14 mouse cellular contexts compared by ENCODE assay signal in the genomic region with DNA sequence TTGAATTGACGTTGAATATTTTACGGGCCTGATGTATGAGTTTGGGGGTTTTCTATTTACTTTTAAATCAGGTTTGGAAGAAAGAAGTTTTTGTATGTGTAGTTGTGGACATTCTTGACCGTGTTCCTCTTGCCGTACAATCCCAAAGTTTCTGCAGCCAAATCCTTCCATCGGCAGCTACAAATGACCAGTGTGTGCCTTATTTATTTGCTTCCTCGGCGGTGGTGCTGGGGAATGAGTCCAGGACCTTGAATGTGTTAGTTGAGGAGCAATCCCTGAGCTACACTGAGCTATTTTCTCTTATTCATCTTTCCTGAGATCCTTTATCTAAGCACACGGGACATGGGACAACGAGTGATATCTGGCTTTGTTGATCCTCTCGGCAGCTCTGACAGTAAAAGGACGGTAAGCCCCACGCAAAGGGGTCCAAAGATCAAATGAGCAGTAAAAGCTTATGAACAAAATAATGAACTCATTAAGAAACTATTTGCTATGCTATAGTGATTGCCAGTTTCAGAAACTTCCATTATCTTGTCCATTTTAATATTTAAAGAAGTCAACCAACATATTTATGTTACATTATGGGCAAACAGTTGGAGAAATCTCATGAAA. TPM values are rescaled to one million over a fixed set of nuclear protein-coding genes. Genes with fewer than 3 reads are reported as not detected.
A peak's percentile ranks its signal among the peaks of the same experiment; 100 is the strongest.
DNase-seq lines count a peak whose midpoint lies in the region; ATAC-seq and TF ChIP-seq lines count a peak whose summit lies in the region.
"Had no signal": no experiment of that assay in that cellular context is flagged by ENCODE, and none has a peak within 500 bp of the region (broad histone marks: within the 10 kb centered on the region; RNA-seq: fewer than 3 reads in every experiment).

No protein-coding gene starts in this region.

- 0 out of 2 replicates have a peak overlapping the region, but pooled peaks have one; percentile 4 for H3K27ac ChIP-seq in gastrocnemius, adult 2 months
- peak overlapping the region; percentile 76 for H3K27ac ChIP-seq in kidney, embryonic 16.5 days (ENCODE audit: low read length)
- H3K27ac ChIP-seq in hindbrain, embryonic 14.5 days: 0 out of 2 replicates have a peak overlapping the region, but pooled peaks have one; percentile 29
- H3K27ac ChIP-seq in liver, embryonic 16.5 days (ENCODE audit: low read length): peak overlapping the region; percentile 8; the same call in 1 of the 2 replicates
- H3K27ac ChIP-seq: midbrain, embryonic 15.5 days had no signal

- no peaks in the 10 kb centered on the region for H3K9me3 ChIP-seq in kidney, embryonic 16.5 days (ENCODE audit: low read length)
- no peaks in the 10 kb centered on the region for H3K9me3 ChIP-seq in hindbrain, embryonic 14.5 days (ENCODE audit: control insufficient read depth, low read length)
- no peaks in the 10 kb centered on the region for H3K9me3 ChIP-seq in liver, embryonic 16.5 days (replicated peaks; ENCODE audit: control insufficient read depth, low read length)
- H3K9me3 ChIP-seq: midbrain, embryonic 15.5 days had no signal

- H3K9ac ChIP-seq in kidney, embryonic 16.5 days (replicated peaks; ENCODE audit: low read length): 0 out of 2 replicates have a peak overlapping the region, but pooled peaks have one; percentile 41
- no peak overlapping the region for H3K9ac ChIP-seq in hindbrain, embryonic 14.5 days
- H3K9ac ChIP-seq in liver, embryonic 16.5 days (ENCODE audit: low read depth, low read length): no peak overlapping the region
- H3K9ac ChIP-seq: midbrain, embryonic 15.5 days had no signal

- H3K4me1 ChIP-seq in kidney, embryonic 16.5 days (ENCODE audit: insufficient read depth, low read length): peaks cover 52% of the 10 kb centered on the region
- H3K4me1 ChIP-seq in hindbrain, embryonic 14.5 days (replicated peaks; ENCODE audit: control insufficient read depth, insufficient read depth, low read length): peaks cover 26% of the 10 kb centered on the region
- H3K4me1 ChIP-seq in liver, embryonic 16.5 days (ENCODE audit: control insufficient read depth, low read depth, low read length): peaks cover 38% of the 10 kb centered on the region

- H3K4me2 ChIP-seq in kidney, embryonic 16.5 days (replicated peaks; ENCODE audit: low read depth, low read length): no peak overlapping the region; the same call in 1 of the 2 replicates
- H3K4me2 ChIP-seq in hindbrain, embryonic 14.5 days (replicated peaks): no peak overlapping the region
- H3K4me2 ChIP-seq in liver, embryonic 16.5 days (ENCODE audit: low read depth, low read length): no peak overlapping the region
- H3K4me2 ChIP-seq: midbrain, embryonic 15.5 days had no signal

- no peak overlapping the region for H3K4me3 ChIP-seq in gastrocnemius, adult 2 months
- H3K4me3 ChIP-seq in kidney, embryonic 16.5 days (ENCODE audit: low read length): no peak overlapping the region
- H3K4me3 ChIP-seq in hindbrain, embryonic 14.5 days (replicated peaks; ENCODE audit: low read length): no peak overlapping the region
- no peak overlapping the region for H3K4me3 ChIP-seq in liver, embryonic 16.5 days (ENCODE audit: low read depth, low read length)
- H3K4me3 ChIP-seq: erythroblast, embryonic 14.5 days; midbrain, embryonic 15.5 days had no signal

- H3K27me3 ChIP-seq in kidney, embryonic 16.5 days (ENCODE audit: insufficient read depth, low read length): no peaks in the 10 kb centered on the region
- no peaks in the 10 kb centered on the region for H3K27me3 ChIP-seq in hindbrain, embryonic 14.5 days (ENCODE audit: control insufficient read depth, insufficient read depth, low read length)
- H3K27me3 ChIP-seq in liver, embryonic 16.5 days (ENCODE audit: control insufficient read depth, insufficient read depth, low read depth, low read length): peaks cover 24% of the 10 kb centered on the region
- H3K27me3 ChIP-seq: midbrain, embryonic 15.5 days had no signal

- DNase-seq in gastrocnemius, adult 2 months: no peak
- DNase-seq in gastrocnemius, postnatal 36 days: no peak
- no peak for DNase-seq in kidney, postnatal 14 days
- DNase-seq in hindbrain, embryonic 14.5 days (ENCODE audit: low spot score): no peak
- no peak for DNase-seq in layer of hippocampus, postnatal 36 days
- no peak for DNase-seq in spleen, postnatal 36 days (ENCODE audit: low spot score in 2 of 2)
- DNase-seq: adrenal gland, postnatal 25 days; cerebellum, adult 18-20 months; gastrocnemius, postnatal 25 days; spleen, adult 18-20 months had no signal

- 31% methylated on average over 12 of the region's 12 CpGs for WGBS in kidney, embryonic 16.5 days
- 33% methylated on average over 12 of the region's 12 CpGs for WGBS in hindbrain, embryonic 14.5 days
- 58% methylated on average over 12 of the region's 12 CpGs for WGBS in liver, embryonic 16.5 days (ENCODE audit: insufficient replicate concordance)

- intact Hi-C loops in gastrocnemius, adult 2 months (cut with DNase I): no loop called here
- intact Hi-C loops in gastrocnemius, postnatal 36 days (cut with DNase I): no loop called here

- H3K36me3 ChIP-seq in kidney, embryonic 16.5 days (ENCODE audit: insufficient read depth, low read length): no peaks in the 10 kb centered on the region
- H3K36me3 ChIP-seq in hindbrain, embryonic 14.5 days (replicated peaks; ENCODE audit: control insufficient read depth, insufficient read depth): no peaks in the 10 kb centered on the region
- H3K36me3 ChIP-seq in liver, embryonic 16.5 days (ENCODE audit: control insufficient read depth, insufficient read depth): no peaks in the 10 kb centered on the region
- H3K36me3 ChIP-seq: midbrain, embryonic 15.5 days had no signal

- no peak for ATAC-seq in kidney, embryonic 16.5 days (ENCODE audit: low FRiP score, low TSS enrichment)
- ATAC-seq in hindbrain, embryonic 14.5 days (ENCODE audit: low FRiP score): no peak
- no peak for ATAC-seq in liver, embryonic 16.5 days (ENCODE audit: low read depth)
- ATAC-seq: midbrain, embryonic 15.5 days had no signal

- TF ChIP-seq CTCF in gastrocnemius, adult 2 months (IDR thresholded peaks at IDR 0.05): no peak

RNA-seq across cellular contexts. Expression of gene Fignl1, which starts 22.2 kb away (rescaled TPM):
- total RNA-seq in gastrocnemius, adult 2 months (2021): under 1 TPM in 1 of 2 experiments, not detected in 1; 0.22 TPM
- total RNA-seq in gastrocnemius, postnatal 36 days (2021): under 1 TPM; 0.30 to 0.36 TPM
- 66.9 and 69.5 TPM in 2 replicates for polyA plus RNA-seq in kidney, embryonic 16.5 days (2015; fragmentation: Nextera tagmentation; extraction: Ambion mirVana)
- 13.3 and 14.8 TPM in 2 replicates for polyA plus RNA-seq in hindbrain, embryonic 14.5 days (2014; fragmentation: Nextera tagmentation; extraction: Ambion mirVana)
- polyA plus RNA-seq in liver, embryonic 16.5 days (2015; fragmentation: Nextera tagmentation; extraction: Ambion mirVana): 76.2 and 90.8 TPM in 2 replicates
- total RNA-seq in layer of hippocampus, postnatal 36 days (2021): under 1 TPM; 0.48 to 0.75 TPM

Comparison
In these comparisons a context has a peak if more than half of its experiments do, and no peak if none do; other contexts are left out.
1. H3K27ac ChIP-seq: peak in every context shown above with its lines; median percentile 76 in kidney, embryonic 16.5 days; 29 in hindbrain, embryonic 14.5 days; 8 in liver, embryonic 16.5 days; 4 in gastrocnemius, adult 2 months.